Mouse (Mus musculus) thymus, postnatal 25 days (tissue): ENCODE measurements around the gene Dcaf8.

Experiments
- DNase-seq: peaks from one replicate; pipeline ENCODE4 v3.0.0; 2022

Gene Dcaf8

DNA sequence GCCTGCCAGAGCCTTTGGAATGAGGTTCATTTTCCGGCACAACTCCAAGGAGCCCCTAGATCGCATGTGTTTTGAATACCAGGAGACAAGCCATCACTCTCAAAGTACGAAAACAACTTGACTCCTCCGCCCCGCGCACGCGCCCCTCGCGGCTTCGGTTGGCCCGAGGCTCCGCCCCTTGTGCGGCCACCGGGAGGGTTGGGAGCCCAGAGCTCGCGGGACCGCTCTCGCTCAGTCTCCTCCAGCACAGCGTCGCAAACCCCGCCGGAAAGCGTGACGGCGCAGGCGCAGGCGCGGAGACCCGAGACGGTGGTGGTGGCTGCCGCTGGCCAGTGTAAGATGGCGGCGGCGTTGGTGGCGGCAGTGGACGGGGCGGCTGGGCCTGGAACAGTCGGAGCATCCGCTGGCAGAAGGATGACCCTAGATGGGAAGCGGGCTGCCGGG lies at the start of gene Dcaf8:
Dcaf8 (plus strand) TSS at position 250 of the 444 bp plus-strand sequence.
- DNase-seq, result peak; percentile 99

DNA sequence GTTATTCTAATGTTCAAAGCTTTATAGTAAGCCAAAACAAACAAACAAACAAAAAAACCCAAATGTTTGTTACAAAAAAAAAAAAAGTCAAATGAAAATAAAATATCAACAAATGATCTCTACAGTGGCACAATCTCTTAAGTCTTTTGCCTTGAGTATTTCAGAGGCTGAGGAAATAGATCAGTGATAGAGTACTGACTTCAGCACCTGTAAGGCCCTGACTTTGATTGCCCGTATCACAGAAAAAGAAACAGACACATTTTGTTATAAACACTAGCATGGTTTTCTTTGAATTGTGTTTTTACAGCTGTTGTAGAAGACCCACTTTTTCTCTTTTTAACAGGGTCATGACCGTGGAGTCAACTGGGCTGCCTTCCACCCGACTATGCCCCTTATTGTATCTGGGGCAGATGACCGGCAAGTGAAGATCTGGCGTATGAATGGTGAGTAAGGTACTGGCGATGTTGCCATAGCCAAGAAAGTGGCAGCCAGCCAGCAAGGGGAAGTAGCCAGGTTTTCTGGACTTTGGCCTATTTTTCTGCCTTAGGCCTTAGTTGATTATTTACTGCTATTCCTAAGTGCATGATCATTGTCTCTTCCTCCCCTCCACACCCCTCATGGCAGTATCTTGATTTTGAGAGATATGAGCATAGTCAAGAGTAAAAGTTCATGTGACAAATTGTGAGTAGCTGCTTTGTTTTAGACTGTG lies 48.4 kb upstream of the Dcaf8 start:
- no peak for DNase-seq

DNA sequence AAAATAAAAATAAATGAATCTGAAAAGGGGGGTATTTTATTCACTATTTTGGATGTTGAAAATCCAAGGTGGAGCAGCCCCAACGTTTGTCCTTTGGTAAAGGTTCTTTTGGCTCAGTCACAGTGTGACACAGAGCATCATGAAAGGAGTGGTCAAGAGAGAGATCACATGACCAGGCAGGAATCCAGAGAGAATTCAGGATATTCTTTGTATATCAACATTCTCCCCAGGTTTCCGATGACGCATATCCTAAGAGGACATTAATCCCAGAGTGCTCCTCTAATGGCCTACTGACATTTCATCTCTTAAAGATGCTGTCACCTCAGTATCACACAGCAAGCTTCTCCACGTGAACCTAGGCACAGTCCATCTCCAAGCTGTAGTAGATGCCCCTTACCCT lies 44.3 kb upstream of the Dcaf8 start:
- no peak for DNase-seq

DNA sequence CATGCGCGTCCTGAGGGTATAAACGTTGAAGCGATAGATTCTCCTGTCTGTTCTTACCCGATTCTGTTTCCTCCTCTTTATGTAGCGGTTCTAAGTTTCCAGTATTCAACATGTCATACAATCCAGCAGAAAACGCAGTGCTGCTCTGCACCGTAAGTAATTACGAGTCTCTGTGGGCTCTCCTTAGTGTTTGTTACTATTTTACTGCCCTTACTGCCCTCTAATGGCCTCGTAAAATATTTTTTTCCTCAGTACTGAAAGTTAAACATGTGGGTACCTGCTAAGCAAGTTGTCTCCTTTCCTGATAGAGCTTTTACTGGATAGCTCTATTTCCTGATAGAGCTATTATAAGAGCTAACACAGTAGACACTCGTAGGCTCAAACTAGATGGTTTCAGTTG lies 42.8 kb upstream of the Dcaf8 start:
- DNase-seq, result no peak

DNA sequence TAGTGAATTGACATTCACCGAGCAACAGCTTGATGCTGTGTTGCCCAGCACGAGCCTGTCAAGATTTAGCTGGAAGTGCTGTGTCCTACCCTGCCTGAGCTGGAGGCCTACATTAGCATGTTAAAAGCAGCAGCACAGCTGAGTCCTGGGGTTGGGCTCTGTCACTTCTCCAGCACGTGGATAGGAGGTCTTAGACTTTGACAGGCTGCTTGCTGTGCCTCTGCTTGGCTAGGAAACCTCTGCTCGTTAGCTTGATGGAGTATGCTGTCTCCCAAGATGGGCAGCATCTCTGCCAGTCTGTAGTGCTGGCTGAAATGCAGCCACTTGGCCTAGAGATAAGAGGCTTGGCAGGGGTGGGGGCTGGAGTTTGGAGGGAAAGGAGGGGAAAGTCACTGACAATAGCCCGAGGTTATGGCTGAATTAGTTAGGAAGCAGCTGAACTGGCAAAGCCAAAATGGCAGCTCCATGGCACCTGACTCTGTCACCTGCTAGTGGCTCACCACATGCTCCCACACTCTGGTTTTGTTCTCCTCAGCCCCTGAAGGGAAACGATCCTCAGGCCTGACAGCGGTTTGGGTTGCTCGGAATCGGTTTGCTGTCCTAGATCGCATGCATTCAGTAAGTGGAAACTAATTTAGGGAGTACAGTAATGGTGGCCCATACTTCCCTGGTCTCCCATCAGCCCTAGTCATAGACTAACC lies 40.0 kb upstream of the Dcaf8 start:
- no peak for DNase-seq

DNA sequence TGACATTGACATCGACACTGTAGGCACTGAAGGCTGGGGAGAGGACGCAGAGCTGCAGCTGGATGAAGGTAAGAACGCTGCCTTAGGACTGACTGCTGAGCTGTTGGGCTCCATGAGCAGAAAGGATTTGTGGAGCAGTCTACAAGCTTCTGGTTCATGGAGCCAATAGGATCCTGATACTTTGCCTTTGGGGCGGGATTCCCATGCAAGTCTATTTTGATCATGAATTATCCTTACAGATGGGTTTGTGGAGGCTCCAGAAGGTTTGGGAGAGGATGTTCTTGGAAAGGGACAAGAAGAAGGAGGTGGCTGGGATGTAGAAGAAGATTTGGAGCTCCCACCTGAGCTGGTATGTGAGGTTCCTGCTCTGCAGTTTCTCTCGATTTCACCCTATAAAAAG lies 30.9 kb upstream of the Dcaf8 start:
- no peak for DNase-seq

DNA sequence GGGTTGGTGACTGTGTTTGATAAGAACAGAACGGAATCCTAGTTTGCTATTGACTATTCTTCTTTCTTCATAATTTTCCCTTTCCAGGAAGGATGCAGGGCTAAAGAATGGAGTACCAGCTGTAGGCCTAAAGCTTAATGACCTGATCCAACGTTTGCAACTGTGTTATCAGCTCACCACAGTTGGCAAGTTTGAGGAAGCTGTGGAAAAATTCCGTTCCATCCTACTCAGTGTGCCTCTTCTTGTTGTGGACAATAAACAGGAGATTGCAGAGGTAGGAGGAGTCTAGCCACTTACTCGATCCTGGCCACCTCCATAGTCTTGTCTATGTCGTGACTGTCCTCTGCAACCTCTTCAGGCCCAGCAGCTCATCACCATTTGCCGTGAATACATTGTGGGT lies 28.8 kb upstream of the Dcaf8 start:
- DNase-seq, result no peak

DNA sequence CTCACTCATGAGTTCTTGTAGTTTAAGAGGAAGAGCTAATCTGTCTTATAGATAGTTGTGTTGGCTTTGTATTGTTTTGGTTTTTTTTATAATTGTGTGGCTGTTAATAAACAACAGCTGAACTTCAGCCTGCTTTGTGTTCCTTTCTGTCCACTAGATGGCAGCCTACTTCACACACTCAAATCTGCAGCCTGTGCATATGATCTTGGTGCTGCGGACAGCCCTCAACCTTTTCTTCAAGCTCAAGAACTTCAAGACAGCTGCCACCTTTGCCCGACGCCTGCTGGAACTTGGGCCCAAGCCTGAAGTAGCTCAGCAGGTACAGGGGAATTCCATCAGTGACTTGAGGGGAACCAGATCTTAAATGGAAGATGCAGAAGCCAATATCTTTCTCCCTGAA lies 28.2 kb upstream of the Dcaf8 start:
- DNase-seq, result peak; percentile 22

DNA sequence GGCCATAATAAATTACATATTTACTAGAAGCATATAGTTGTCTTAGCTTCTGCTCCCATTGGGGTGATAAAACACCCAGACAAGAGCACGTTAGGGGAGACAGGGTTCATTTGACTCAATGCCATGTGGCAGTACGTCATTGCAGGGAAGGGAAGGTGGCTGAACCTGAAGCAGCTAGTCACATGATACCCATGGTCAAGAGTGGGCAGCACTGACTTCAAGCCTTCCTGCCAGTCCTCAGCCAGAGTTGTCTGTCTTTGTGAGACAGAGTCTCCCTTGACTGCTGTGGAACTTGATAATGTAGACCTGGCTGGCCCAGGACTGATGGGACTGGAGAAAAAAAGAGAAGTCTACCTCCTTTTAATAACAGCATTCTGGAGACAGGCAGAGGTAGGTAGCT lies 25.2 kb upstream of the Dcaf8 start:
- no peak for DNase-seq

DNA sequence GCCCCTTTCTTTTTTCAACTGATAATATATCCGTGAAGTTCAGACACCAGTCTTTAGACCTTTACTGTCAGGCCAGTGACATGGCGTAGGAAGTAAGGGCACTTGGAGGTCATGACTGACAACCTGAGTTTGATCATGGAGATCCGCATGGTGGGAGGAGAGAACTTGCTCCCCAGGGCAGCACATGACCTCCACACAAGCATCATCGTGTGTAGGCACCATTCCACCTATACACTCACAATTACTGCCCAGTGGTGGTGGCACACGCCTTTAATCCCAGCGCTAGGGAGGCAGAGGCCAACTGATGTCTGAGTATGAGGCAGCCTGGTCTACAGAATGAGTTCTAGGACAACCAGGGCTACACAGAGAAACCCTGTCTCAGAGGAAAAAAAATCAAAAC lies 23.3 kb upstream of the Dcaf8 start:
- no peak for DNase-seq

DNA sequence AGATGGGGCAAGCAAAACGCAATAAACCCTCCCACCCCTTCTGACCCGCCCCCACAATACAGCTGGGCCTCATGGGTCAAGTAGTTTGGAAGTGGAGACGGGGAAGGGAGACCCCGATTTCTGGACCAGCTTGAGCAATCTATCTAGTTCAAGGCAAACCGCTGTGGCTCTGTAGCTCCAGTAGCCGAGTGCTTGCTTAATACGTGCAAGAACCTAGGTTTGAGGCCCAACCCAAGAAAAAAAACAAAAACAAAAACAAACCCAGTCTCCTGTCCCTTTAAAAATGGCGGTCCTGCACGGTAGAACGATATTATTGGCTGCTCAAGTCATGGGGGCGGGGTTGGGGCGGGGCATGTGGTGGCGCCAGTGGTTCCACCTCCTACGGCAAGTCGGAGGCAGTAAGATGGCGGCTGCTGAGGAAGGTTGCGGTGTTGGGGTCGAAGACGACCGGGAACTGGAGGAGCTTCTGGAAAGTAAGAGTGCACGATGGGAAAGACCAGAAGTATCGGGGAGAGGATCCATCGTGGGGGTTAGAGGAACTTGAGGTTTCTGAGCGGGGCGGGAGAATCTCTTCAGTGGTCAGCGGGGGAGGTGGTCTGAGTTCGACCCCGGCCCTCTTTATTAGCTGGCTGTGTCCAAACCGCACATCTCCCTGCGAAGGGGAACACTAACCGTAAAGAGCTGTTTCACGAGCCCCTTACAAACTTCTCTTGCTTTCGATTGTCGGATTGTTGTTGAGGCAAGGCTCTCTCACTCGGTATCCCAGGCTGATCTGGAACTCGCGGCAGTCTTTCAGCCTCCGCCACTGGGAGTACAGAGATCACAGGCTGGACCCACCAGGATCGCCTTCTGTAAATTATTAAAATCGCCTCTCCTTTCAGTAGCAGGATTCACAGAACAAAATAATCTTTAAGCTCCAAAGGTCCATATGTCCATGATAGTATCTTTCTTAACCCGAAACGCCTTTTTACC lies 21.2 kb upstream of the Dcaf8 start, which contains the start of gene Pex19:
Pex19 (plus strand) TSS at position 380 of the 972 bp plus-strand sequence.
- peak; percentile 72 for DNase-seq

DNA sequence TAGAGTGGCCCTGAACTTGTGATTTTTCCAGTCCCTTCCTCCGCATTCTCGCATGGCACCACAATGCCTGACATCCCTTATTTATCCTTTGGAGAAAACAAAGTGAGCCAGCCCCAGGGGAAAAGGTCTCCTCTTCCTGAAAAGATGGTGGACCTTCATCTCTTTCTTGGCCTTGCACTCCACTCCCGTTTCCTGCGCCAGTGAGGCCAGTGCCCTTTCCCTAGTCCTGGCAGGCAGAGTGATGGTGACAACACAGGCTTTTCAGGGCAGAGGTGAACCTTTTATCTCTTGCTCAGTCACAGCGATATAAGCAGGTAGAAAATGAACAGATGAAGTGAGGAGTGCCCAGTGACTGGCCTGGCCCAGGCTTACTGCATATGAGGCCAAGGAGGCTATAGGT lies 20.4 kb upstream of the Dcaf8 start:
- no peak for DNase-seq

DNA sequence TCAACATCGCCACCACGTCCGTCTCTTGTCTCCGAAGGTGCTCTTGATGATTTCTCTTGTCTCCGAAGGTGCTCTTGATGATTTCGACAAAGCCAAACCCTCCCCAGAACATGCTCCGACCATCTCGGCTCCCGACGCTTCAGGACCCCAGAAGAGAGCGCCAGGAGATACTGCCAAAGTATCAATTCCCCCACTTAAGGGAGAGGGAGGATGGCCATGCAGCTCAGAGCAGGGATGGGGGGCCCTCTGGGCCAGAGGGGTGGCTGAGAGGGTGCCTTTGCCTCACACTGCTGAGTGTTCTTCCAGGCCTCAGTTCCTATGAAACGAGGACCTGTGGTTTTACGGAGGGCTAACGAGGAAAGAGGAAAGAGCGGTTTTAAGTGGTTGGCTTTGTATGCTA lies 19.3 kb upstream of the Dcaf8 start:
- DNase-seq, result no peak

DNA sequence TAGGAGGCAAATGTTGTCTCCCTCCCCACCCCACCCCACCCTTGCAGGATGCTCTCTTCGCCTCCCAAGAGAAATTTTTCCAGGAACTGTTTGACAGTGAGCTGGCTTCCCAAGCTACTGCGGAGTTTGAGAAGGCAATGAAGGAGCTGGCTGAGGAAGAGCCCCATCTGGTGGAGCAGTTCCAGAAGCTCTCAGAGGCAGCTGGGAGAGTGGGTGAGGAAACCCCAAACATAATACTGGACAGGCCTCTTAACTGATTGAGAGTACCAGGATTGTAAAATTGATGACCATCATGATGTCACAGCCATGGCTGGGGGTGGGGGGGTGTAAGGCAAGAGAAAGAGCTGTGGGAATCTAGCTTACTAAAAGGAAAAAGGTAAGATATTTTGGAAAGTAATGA lies 18.8 kb upstream of the Dcaf8 start:
- DNase-seq, result no peak

DNA sequence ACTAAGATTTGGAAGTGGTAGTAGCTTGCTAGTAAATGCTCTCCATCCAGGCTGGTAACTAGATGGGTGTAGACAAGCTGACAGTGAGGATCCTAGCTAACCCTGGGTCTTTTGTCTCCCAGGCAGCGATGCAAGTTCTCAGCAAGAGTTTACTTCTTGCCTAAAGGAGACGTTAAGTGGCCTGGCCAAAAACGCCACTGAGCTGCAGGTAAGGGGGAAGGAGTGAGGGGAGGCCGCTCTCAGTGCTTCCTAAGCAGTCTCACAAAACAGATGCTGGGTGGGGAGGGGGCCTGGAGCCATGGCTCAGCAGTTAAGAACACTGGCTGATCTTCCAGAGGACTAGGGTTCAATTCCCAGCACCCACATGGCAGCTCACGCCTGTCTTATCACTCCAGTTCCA lies 18.1 kb upstream of the Dcaf8 start:
- no peak for DNase-seq

DNA sequence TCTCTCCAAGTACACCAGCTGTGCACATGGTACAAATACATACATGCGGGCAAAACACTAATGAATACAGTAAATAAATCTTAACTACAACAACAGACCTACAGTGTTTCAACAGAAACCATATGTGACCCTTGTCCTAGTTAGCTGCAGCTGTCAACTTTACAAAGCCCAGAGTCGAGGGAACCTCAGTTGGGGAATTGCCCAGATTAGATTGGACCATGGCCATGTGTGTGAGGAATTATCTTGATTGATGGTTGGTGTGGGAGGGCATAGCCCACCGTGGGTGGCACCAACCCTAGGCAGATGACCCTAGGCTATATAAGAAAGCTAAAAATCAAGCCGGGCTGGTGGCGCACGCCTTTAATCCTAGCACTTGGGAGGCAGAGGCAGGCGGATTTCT lies 15.6 kb upstream of the Dcaf8 start:
- DNase-seq, result no peak

DNA sequence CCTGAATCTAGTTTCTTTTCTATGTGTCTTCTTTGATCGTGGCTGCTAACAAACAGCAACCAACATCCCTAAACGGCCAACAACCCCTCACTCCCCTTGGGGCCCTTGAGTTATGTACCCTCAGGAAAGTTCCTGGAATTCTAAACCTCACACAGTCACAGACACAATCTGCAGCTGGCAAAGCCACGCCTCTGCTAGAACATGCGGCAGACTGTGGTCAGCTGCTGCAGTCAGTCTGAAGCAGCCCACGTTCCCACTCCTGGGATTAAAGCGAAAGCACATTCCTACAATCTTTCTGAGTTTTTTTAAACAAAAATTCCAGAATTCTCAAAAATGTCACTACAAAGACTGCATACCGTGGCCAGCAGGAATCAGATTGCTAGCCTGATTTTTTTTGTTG lies 14.3 kb upstream of the Dcaf8 start:
- DNase-seq, result no peak

DNA sequence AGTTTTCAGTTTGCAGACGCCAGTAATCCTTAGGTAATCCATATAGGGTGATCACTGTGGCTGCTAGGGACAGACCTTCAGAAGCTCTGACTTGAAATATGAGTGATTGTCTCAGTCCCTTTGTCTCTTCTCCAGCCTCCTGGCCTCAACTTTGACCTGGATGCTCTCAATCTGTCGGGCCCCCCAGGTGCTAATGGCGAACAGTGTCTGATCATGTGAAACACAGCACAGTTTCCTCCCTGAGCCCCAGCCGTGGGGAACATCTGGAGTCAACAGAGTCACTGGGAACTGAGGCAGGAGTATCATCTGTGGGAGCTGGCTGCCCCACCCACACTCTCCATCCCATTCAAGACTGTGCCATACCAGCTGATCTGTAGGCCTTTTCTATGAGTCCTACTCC lies 13.8 kb upstream of the Dcaf8 start:
- no peak for DNase-seq

DNA sequence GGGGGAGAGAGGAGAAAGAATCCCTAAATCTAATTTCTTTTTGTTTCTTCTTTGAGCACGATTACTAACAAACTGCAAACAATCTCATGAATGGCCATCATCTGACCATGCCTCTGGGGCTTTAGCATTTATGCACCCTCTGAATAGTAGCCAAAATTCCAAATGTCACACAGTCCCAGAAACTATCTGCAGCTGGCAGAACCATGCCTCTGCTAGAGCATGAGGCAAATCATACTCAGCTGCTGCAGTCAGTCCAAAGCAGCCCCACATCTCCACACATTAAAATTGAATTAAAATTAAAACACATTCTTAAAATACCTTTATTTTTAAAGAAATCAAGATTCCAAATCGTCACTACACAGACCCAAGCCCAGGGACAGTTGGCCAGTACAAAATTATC lies 7.7 kb upstream of the Dcaf8 start:
- no peak for DNase-seq

DNA sequence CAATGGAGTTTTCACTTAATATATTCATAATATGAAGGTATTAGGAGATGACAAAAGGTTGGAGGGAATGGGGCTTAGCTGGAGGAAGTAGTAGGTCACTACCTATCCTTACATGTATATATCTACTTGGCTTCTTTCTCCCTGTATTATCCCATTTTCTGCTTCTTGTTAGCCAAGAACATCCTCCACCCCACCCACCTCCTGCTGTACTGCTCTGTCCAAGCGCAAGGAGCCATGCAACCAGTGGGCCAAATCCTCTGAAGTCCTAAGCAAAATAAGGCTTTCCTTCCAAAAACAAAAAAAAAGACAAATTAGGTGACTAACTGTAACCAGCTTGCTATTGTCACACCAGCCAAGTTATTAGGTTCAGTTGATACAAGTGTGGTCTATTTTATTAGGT lies 7.1 kb upstream of the Dcaf8 start:
- no peak for DNase-seq

DNA sequence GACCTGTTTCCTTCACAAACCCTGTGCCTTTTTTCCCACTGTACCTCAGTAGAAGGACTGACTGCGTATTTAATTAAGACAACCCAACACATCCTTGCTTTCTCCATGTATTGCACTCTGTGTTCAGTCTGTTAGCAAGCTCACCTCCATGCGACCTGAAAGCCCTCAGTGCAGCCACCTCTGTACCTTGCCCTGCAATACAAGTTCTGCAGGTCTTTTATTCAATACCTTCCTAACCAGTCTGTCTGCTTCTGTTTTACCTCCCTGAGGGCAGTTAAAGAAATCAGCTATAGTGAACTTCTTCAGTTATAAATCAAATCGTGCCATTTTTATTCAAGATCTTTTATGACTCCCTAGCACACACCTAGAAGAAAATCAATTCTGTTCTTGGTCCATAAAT lies 6.4 kb upstream of the Dcaf8 start:
- DNase-seq, result no peak

DNA sequence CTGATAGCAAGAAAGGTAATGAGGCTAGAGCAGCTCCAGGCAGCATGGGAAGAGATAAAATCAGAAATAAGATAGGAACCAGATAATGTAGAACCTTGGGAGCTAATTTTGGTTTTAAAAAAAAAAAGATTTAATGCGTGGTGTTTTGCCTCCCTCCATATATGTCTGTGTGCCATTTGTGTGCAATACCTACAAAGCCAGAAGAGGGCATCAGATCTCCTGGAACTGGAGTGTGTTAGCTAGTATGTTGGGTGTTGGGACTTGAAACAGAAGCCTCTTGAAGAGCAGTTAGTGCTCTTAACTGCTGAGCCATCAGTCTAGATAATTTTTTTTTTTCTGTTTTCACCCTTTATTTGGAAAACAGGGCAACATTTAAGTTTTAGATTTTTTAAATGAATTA lies 4.3 kb upstream of the Dcaf8 start:
- peak; percentile 69 for DNase-seq

DNA sequence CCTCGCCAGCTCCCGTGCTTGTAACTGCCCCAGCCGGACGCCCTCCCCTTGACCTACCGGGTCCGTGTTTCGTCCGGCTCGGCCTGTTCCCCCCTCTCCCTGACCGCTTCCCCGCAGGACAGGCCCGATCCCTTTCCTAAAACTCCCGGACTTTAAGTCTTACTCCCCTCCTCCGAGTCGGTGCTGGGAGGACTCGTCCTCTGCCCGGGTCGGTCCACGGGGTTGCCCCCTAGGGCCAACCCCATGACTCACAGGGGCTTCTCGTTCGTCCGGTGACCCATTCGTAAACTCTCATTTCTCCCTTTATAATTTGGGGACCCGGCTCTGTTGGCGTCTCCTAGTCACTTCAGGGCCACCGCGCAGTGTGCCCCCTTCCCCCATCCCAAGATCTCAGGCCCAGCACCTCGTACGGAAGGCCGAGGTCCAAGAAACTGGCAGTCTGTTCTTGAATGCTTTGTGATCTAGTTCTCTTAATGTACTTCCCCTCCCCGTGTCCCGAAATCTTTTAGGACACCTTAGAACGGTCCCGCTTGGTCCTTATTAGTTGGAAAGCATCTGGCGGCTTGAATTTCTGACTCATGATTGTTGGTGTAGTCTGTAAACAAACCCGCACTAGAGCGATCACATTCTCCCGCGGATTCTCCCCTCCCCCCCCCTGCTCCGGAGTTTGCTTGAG lies 533 bp downstream of the Dcaf8 start:
- DNase-seq, result peak; percentile 67
